Mouse (Mus musculus): ENCODE results near the gene Pdzrn4. TPM values are rescaled to one million over a fixed set of nuclear protein-coding genes. Genes with fewer than 3 reads are reported as not detected.

Pdzrn4 gene
- polyA plus RNA-seq, 1 experiment from 2014 or later = 2.6 TPM

- DNase-seq (ENCODE audit: low spot score) (no peak), ATAC-seq (replicated peaks; ENCODE audit: low FRiP score, low TSS enrichment, low read depth) (no peak)
- peak overlapping the region; percentile 23 for H3K4me2 ChIP-seq (ENCODE audit: low read length)
- WGBS = 30% methylated on average over 19 of the region's 19 CpGs
- no peaks in the 10 kb centered on the region for H3K36me3 ChIP-seq (ENCODE audit: control insufficient read depth, insufficient read depth, low read length)
- H3K27me3 ChIP-seq (replicated peaks; ENCODE audit: control insufficient read depth, insufficient read depth, low read length) = no peaks in the 10 kb centered on the region
- H3K4me3 ChIP-seq (ENCODE audit: low read depth, low read length) = no peak overlapping the region
- H3K9ac ChIP-seq (ENCODE audit: low read length) = no peak overlapping the region
- no peak overlapping the region for H3K27ac ChIP-seq (ENCODE audit: low read depth)
- H3K4me1 ChIP-seq (replicated peaks; ENCODE audit: control insufficient read depth, insufficient read depth, low read length) = peaks cover 5% of the 10 kb centered on the region; the same call in 1 of the 2 replicates
- no peaks in the 10 kb centered on the region for H3K9me3 ChIP-seq (ENCODE audit: control insufficient read depth, low read length)
Observed at GRCm38 (mm10) chr15:92520677-92521225, 124.1 kb downstream of the Pdzrn4 start.

DNA sequence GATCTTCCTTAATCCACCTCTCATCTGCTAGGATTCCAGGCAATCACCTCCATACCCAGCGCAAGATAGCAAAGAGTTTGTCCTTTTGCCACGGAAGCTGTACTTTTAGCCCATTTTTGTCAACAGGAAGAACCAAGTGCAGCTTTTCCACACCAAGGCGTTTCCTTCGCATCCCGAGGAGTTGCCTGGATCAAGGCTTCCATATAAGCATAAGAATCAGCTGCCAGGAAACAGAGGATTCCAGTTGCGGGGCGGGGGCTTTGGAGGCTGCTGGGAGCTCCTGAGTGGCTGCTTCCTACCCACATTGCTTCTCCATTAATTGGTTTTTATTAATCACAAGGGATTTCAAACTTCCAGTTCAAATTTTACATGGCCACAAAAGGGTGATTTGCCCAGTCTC is 125.0 kb downstream of the Pdzrn4 start:
- WGBS = 18% methylated on average over 7 of the region's 7 CpGs
- Histone ChIP-seq H3K4me3 (ENCODE audit: low read depth, low read length) (no peak overlapping the region), H3K4me2 (ENCODE audit: low read length) (peak overlapping the region; percentile 25), H3K9ac (ENCODE audit: low read length) (no peak overlapping the region), H3K9me3 (ENCODE audit: control insufficient read depth, low read length) (peaks cover 2% of the 10 kb centered on the region; the same call in 1 of the 2 replicates), H3K27me3 (replicated peaks; ENCODE audit: control insufficient read depth, insufficient read depth, low read length) (no peaks in the 10 kb centered on the region), H3K27ac (ENCODE audit: low read depth) (no peak overlapping the region), H3K36me3 (ENCODE audit: control insufficient read depth, insufficient read depth, low read length) (no peaks in the 10 kb centered on the region), H3K4me1 (replicated peaks; ENCODE audit: control insufficient read depth, insufficient read depth, low read length) (peaks cover 5% of the 10 kb centered on the region; the same call in 1 of the 2 replicates)
- DNase-seq (ENCODE audit: low spot score) (no peak), ATAC-seq (replicated peaks; ENCODE audit: low FRiP score, low TSS enrichment, low read depth) (no peak)

DNA sequence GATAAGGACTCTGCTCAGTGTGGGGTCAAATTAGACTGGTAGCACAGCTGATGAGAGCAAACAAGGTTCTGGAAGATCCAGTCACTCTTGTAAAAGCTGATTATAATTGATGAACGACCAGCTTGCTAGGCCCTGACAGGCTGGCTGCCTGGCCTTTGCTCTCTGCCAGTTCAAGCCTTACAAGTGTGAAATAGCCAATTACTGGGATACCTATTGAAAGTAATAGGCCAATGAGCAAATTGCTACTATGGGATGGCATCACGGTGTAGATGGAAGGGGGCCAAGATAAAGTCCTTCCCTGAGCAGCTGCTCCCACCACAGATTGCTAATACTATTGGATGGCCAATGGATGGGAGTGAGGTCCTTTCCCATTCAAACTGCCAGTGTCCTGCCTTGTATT is 128.2 kb downstream of the Pdzrn4 start:
- Histone ChIP-seq H3K36me3 (ENCODE audit: control insufficient read depth, insufficient read depth, low read length) (no peaks in the 10 kb centered on the region), H3K4me1 (replicated peaks; ENCODE audit: control insufficient read depth, insufficient read depth, low read length) (peaks cover 5% of the 10 kb centered on the region; the same call in 1 of the 2 replicates), H3K9me3 (ENCODE audit: control insufficient read depth, low read length) (peaks cover 4% of the 10 kb centered on the region; the same call in 1 of the 2 replicates), H3K4me3 (ENCODE audit: low read depth, low read length) (no peak overlapping the region), H3K4me2 (ENCODE audit: low read length) (no peak overlapping the region), H3K27ac (ENCODE audit: low read depth) (no peak overlapping the region), H3K27me3 (replicated peaks; ENCODE audit: control insufficient read depth, insufficient read depth, low read length) (no peaks in the 10 kb centered on the region), H3K9ac (ENCODE audit: low read length) (no peak overlapping the region)
- 5% methylated on average over 2 of the region's 2 CpGs for WGBS
- ATAC-seq (replicated peaks; ENCODE audit: low FRiP score, low TSS enrichment, low read depth) (no peak), DNase-seq (ENCODE audit: low spot score) (no peak)

DNA sequence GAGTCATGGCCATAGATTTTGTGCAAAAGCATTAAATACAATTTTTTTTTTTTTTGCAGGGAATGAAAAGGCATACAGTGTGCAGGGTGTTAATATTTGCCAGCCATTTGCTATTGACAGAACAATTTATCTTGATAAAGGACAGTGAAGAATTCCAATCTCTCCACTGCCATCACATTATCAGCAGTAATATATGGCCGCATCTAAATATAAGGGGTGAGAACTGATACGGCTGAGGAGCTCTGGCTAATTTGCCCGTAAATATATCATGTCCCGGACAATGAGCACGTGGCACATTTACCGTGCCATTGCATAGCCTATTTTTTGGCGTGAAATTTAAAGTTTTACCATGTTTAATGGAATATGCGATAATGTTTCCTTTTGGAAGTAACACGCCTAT is 128.7 kb downstream of the Pdzrn4 start:
- Histone ChIP-seq H3K27me3 (replicated peaks; ENCODE audit: control insufficient read depth, insufficient read depth, low read length) (no peaks in the 10 kb centered on the region), H3K9me3 (ENCODE audit: control insufficient read depth, low read length) (peaks cover 4% of the 10 kb centered on the region; the same call in 1 of the 2 replicates), H3K4me2 (ENCODE audit: low read length) (no peak overlapping the region), H3K9ac (ENCODE audit: low read length) (no peak overlapping the region), H3K36me3 (ENCODE audit: control insufficient read depth, insufficient read depth, low read length) (no peaks in the 10 kb centered on the region), H3K4me1 (replicated peaks; ENCODE audit: control insufficient read depth, insufficient read depth, low read length) (peaks cover 5% of the 10 kb centered on the region; the same call in 1 of the 2 replicates), H3K4me3 (ENCODE audit: low read depth, low read length) (no peak overlapping the region), H3K27ac (ENCODE audit: low read depth) (no peak overlapping the region)
- 71% methylated on average over 9 of the region's 9 CpGs for WGBS
- DNase-seq (ENCODE audit: low spot score) (no peak), ATAC-seq (replicated peaks; ENCODE audit: low FRiP score, low TSS enrichment, low read depth) (no peak)

- no peak overlapping the region for H3K27ac ChIP-seq (ENCODE audit: low read depth)
- no peaks in the 10 kb centered on the region for H3K27me3 ChIP-seq (replicated peaks; ENCODE audit: control insufficient read depth, insufficient read depth, low read length)
- no peak overlapping the region for H3K4me3 ChIP-seq (ENCODE audit: low read depth, low read length)
- H3K36me3 ChIP-seq (ENCODE audit: control insufficient read depth, insufficient read depth, low read length) = no peaks in the 10 kb centered on the region
- no peaks in the 10 kb centered on the region for H3K4me1 ChIP-seq (replicated peaks; ENCODE audit: control insufficient read depth, insufficient read depth, low read length)
- no peak for DNase-seq (ENCODE audit: low spot score)
- H3K9ac ChIP-seq (ENCODE audit: low read length) = no peak overlapping the region
- H3K4me2 ChIP-seq (ENCODE audit: low read length) = no peak overlapping the region
- no peak for ATAC-seq (replicated peaks; ENCODE audit: low FRiP score, low TSS enrichment, low read depth)
- peaks cover 4% of the 10 kb centered on the region; the same call in 1 of the 2 replicates for H3K9me3 ChIP-seq (ENCODE audit: control insufficient read depth, low read length)
- 82% methylated on average over 4 of the region's 4 CpGs for WGBS
Observed at GRCm38 (mm10) chr15:92526731-92527130, 130.1 kb downstream of the Pdzrn4 start.

GRCm38 (mm10) chr15:92543252-92543651 is 146.6 kb downstream of the Pdzrn4 start:
- Histone ChIP-seq H3K36me3 (ENCODE audit: control insufficient read depth, insufficient read depth, low read length) (no peaks in the 10 kb centered on the region), H3K9ac (ENCODE audit: low read length) (no peak overlapping the region), H3K27ac (ENCODE audit: low read depth) (no peak overlapping the region), H3K4me3 (ENCODE audit: low read depth, low read length) (no peak overlapping the region), H3K9me3 (ENCODE audit: control insufficient read depth, low read length) (no peaks in the 10 kb centered on the region), H3K4me1 (replicated peaks; ENCODE audit: control insufficient read depth, insufficient read depth, low read length) (no peaks in the 10 kb centered on the region), H3K4me2 (ENCODE audit: low read length) (no peak overlapping the region), H3K27me3 (replicated peaks; ENCODE audit: control insufficient read depth, insufficient read depth, low read length) (no peaks in the 10 kb centered on the region)
- ATAC-seq (replicated peaks; ENCODE audit: low FRiP score, low TSS enrichment, low read depth) (no peak), DNase-seq (ENCODE audit: low spot score) (no peak)
- 21% methylated on average over 1 of the region's 1 CpGs for WGBS

- Histone ChIP-seq H3K4me2 (ENCODE audit: low read length) (no peak overlapping the region), H3K9ac (ENCODE audit: low read length) (no peak overlapping the region), H3K36me3 (ENCODE audit: control insufficient read depth, insufficient read depth, low read length) (no peaks in the 10 kb centered on the region), H3K9me3 (ENCODE audit: control insufficient read depth, low read length) (no peaks in the 10 kb centered on the region), H3K27me3 (replicated peaks; ENCODE audit: control insufficient read depth, insufficient read depth, low read length) (no peaks in the 10 kb centered on the region), H3K4me3 (ENCODE audit: low read depth, low read length) (no peak overlapping the region), H3K27ac (ENCODE audit: low read depth) (no peak overlapping the region), H3K4me1 (replicated peaks; ENCODE audit: control insufficient read depth, insufficient read depth, low read length) (no peaks in the 10 kb centered on the region)
- WGBS = 57% methylated on average over 9 of the region's 9 CpGs
- DNase-seq (ENCODE audit: low spot score) (no peak), ATAC-seq (replicated peaks; ENCODE audit: low FRiP score, low TSS enrichment, low read depth) (no peak)
Observed at GRCm38 (mm10) chr15:92547294-92547911, 150.7 kb downstream of the Pdzrn4 start.

DNA sequence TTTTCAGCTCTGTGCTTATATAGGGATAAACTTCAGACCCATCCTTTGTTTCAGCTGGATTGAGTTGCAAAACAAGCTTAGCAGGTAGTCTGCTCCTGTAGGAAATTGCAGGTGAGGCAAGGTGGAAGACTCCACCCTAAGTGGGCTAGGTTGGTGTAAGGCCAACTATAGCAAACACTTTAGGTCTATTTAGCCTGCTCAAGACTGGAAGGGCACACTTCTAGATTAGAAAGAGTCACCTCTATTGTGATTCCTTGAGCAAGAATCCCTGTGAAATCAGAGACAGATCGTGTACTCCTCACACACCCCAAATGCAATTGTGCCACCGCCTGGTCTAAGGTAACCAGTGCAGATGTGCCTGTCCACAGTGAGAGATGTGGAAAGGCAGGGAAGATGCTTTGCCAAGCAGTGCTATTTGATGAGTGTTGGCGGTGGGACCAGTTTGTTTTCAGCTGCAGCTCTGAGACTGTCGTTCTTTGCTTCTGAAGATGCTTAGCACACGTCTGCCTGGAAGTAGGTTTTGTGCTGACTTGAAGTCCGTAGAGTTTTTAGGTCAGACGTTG is 158.4 kb downstream of the Pdzrn4 start:
- Histone ChIP-seq H3K27me3 (replicated peaks; ENCODE audit: control insufficient read depth, insufficient read depth, low read length) (no peaks in the 10 kb centered on the region), H3K4me1 (replicated peaks; ENCODE audit: control insufficient read depth, insufficient read depth, low read length) (no peaks in the 10 kb centered on the region), H3K9me3 (ENCODE audit: control insufficient read depth, low read length) (no peaks in the 10 kb centered on the region), H3K36me3 (ENCODE audit: control insufficient read depth, insufficient read depth, low read length) (no peaks in the 10 kb centered on the region), H3K27ac (ENCODE audit: low read depth) (no peak overlapping the region), H3K4me3 (ENCODE audit: low read depth, low read length) (no peak overlapping the region), H3K9ac (ENCODE audit: low read length) (no peak overlapping the region), H3K4me2 (ENCODE audit: low read length) (no peak overlapping the region)
- ATAC-seq (replicated peaks; ENCODE audit: low FRiP score, low TSS enrichment, low read depth) (no peak), DNase-seq (ENCODE audit: low spot score) (no peak)
- WGBS = 71% methylated on average over 7 of the region's 7 CpGs

DNA sequence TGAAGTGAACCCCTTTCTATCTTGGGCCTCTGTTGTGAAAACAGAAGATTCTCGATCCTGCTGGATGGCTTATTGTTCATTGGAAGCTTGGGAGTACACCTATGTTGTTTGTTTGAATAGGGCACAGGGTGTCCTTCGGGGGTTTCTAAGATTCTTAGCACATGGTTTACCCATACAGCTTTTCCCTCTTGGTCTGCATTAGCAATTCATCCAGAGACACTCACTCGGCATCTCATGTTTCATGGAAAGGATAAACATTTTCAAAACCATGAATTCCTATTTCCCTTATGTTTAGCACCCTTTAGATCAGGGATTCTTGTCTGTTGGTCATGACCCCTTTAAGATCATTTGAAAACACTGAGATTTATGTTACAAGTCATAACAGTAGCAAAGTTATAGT is 159.0 kb downstream of the Pdzrn4 start:
- Histone ChIP-seq H3K4me3 (ENCODE audit: low read depth, low read length) (no peak overlapping the region), H3K9me3 (ENCODE audit: control insufficient read depth, low read length) (no peaks in the 10 kb centered on the region), H3K36me3 (ENCODE audit: control insufficient read depth, insufficient read depth, low read length) (no peaks in the 10 kb centered on the region), H3K27me3 (replicated peaks; ENCODE audit: control insufficient read depth, insufficient read depth, low read length) (no peaks in the 10 kb centered on the region), H3K4me1 (replicated peaks; ENCODE audit: control insufficient read depth, insufficient read depth, low read length) (no peaks in the 10 kb centered on the region), H3K9ac (ENCODE audit: low read length) (no peak overlapping the region), H3K4me2 (ENCODE audit: low read length) (no peak overlapping the region), H3K27ac (ENCODE audit: low read depth) (no peak overlapping the region)
- DNase-seq (ENCODE audit: low spot score) (no peak), ATAC-seq (replicated peaks; ENCODE audit: low FRiP score, low TSS enrichment, low read depth) (no peak)
- WGBS = 55% methylated on average over 3 of the region's 3 CpGs
